Mouse (Mus musculus) olfactory bulb, adult 2 months (tissue): ENCODE data around the gene Atg4d. TPM values are rescaled to one million over a fixed set of nuclear protein-coding genes. Genes with fewer than 3 reads are reported as not detected.
"Not testable (repeated sequence)": the region's sequence is repeated elsewhere in the genome, so short reads cannot be mapped to it uniquely, and the experiment has no call there.

Source experiments
- H3K27ac ChIP-seq: fragments of 200-500 bp; 2 replicates; pipeline ENCODE4 v1.5.1; 2012; ENCODE audit warnings: low read depth, low read length; ENCODE audit not compliant: insufficient read depth
- H3K4me1 ChIP-seq: fragments of 200-500 bp; 2 replicates; pipeline ENCODE4 v1.6.1; 2012; ENCODE audit warnings: low read length; ENCODE audit not compliant: control insufficient read depth, insufficient read depth
- H3K4me3 ChIP-seq: fragments of 200-500 bp; 2 replicates; pipeline ENCODE4 v1.5.1; 2012; ENCODE audit warnings: mild to moderate bottlenecking, low read depth, low read length, moderate library complexity; ENCODE audit not compliant: insufficient read depth
- CTCF ChIP-seq: fragments of 200-500 bp; IDR thresholded peaks from 2 replicates; pipeline ENCODE4 v1.5.1; 2012; ENCODE audit warnings: low read depth, mild to moderate bottlenecking, low read length, moderate library complexity; ENCODE audit not compliant: insufficient read depth
- POLR2A ChIP-seq: fragments of 200-500 bp; IDR thresholded peaks from 2 replicates; pipeline ENCODE4 v1.6.1; 2012; ENCODE audit warnings: mild to moderate bottlenecking, low read depth, low read length, moderate library complexity; ENCODE audit not compliant: insufficient read depth
- WGBS: fragments of 180-500 bp; shearing (Covaris S2); methylation state at CpG from one replicate; pipeline ENCODE4 v1.1.7; 2018; 5-methylcytosine and 5-hydroxymethylcytosine counted together
- polyA plus RNA-seq: library from polyadenylated mRNA; stranded (reverse); fragments of >200 nt; gene quantifications from 2 replicates; pipeline ENCODE4 v1.2.4, GENCODE M21; 2012; ENCODE audit warnings: low replicate concordance; ENCODE audit not compliant: missing spikeins, insufficient read depth, insufficient read length

The Atg4d gene
- polyA plus RNA-seq, 1 experiment = not detected

DNA sequence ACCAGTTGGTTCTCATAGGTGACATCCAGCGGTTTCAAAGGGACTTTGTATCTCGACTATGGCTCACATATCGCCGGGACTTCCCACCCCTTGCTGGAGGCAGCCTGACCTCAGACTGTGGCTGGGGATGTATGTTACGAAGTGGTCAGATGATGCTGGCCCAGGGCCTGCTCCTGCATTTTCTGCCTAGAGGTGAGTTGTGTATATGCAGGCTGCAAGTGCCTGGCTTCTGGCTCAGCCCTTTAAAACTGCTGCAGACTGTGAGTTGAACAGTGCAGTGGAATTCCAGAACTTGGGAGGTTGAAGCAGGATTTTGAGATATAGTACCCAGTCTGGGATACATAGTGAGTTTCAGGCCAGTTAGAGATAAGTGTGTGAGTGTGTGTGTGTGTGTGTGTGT, 1.8 kb downstream of the Atg4d start:
- no peak overlapping the region for H3K4me3 ChIP-seq
- no peak overlapping the region for H3K27ac ChIP-seq
- H3K4me1 ChIP-seq = peaks cover 16% of the 10 kb centered on the region
- 92% methylated on average over 5 of the region's 5 CpGs for WGBS
- TF ChIP-seq CTCF (no peak), POLR2A (no peak)

DNA sequence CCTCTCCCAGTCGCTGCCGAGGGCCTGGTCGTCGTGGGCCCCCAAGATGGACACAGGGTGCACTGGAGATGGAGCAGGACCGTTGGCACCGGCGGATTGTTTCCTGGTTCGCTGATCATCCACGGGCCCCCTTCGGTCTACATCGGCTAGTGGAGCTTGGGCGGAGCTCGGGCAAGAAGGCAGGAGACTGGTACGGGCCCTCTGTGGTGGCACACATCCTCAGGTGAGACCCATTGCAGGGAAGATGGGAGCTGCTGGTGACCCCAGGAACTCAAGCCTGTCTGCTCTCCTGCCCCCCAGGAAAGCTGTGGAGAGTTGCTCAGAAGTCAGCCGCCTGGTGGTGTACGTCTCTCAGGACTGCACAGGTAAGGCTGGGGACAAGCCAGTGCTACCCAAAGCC, 3.2 kb downstream of the Atg4d start:
- Histone ChIP-seq H3K4me3 (no peak overlapping the region), H3K27ac (no peak overlapping the region), H3K4me1 (peaks cover 16% of the 10 kb centered on the region)
- TF ChIP-seq CTCF (no peak), POLR2A (no peak)
- 93% methylated on average over 16 of the region's 16 CpGs for WGBS

DNA sequence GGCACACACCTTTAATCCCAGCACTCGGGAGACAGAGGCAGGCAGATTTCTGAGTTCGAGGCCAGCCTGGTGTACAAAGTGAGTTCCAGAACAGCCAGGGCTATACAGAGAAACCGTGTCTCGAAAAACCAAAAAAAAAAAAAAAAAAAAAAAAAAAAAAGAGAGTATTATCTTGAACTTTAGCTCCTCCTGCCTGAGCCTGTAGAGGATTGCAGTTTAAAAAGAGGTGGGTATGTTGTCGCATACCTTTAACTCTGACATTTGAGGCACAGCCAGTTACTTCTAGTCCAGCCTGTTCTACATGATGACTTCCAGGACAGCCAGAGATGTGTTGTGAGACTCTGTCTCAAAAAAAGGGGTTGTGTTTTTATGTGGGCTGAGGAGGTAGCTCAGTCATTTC, 4.5 kb downstream of the Atg4d start:
- H3K4me1 ChIP-seq = peaks cover 12% of the 10 kb centered on the region
- 74% methylated on average over 5 of the region's 5 CpGs for WGBS
- H3K4me3 ChIP-seq, H3K27ac ChIP-seq: not testable (repeated sequence)

DNA sequence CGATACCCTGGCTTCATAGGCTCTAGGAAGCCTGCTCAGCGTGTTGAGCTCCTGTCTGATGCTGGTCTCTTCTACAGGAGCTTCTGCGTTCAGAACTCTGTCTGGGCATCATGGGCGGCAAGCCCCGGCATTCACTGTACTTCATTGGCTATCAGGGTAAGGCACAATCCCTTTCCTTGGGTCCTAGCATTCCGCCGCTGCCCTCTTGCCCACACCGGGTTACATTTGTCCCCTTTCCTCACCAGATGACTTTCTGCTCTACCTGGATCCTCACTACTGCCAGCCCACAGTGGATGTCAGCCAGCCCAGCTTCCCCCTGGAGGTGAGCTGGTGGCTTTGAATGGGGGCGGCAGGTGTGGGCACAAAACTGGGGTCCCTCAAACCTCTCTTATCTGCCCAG, 7.3 kb downstream of the Atg4d start:
- no peak overlapping the region for H3K27ac ChIP-seq
- no peak overlapping the region for H3K4me3 ChIP-seq
- WGBS = 92% methylated on average over 9 of the region's 9 CpGs
- H3K4me1 ChIP-seq = 0 out of 2 replicates have a peak, but pooled peaks cover 5% of the 10 kb centered on the region
- no peak for TF ChIP-seq POLR2A
- TF ChIP-seq CTCF = no peak

DNA sequence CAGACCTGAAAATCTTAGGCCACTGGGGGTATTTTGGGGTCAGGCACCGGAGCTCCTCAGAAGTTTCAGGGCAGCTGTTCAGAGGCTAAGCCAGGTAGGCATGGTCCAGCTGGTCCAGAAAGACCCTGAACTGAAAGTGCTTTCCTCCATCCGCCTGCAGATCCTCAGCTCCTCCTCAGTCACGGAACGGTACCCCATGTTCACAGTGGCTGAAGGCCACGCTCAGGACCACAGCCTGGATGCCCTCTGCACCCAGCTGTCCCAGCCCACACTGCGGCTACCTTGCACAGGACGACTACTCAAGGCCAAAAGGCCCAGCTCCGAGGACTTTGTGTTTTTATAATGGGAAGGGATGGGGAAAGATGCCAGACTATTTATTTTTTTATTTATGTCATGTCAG, 8.0 kb downstream of the Atg4d start:
- H3K27ac ChIP-seq = no peak overlapping the region
- no peak overlapping the region for H3K4me3 ChIP-seq
- H3K4me1 ChIP-seq = 0 out of 2 replicates have a peak, but pooled peaks cover 4% of the 10 kb centered on the region
- 83% methylated on average over 8 of the region's 8 CpGs for WGBS
- TF ChIP-seq POLR2A = no peak
- no peak for TF ChIP-seq CTCF

DNA sequence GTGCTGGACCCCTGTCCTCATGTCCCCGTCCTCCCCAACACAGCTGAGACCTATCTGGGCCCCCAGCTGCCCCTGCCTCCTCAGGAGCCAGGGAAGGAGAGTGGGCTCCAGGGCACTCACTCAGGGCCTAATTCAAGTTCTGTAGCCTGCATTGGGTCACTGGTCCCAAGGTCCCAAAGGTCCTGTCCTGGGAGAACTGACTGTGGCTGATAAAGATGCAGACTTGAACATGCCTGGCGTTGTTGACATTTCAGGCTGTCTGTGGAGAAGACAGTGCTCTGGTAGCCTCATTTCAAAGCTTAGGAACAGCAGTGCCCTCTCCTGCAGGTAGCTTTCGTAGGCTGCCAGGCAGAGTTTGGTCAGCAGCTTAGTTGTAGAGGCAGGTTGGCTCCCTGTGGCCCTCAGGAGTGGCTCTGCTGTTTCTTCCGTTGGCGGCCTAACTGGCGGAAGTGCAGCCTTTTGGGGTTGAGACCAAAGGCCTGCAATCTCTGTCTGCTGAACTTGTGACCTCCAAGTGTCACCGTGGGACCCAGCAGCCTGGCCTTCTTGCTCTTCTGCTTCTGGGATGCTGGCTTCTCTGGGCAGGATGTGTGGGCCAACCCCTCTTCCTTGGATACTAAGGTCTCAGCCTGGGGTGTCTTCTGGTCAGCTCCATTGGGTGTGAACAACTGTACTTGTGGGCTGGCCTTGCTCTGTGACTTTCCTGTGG, 8.6 kb downstream of the Atg4d start:
- TF ChIP-seq POLR2A (no peak), CTCF (no peak)
- WGBS = 83% methylated on average over 7 of the region's 7 CpGs
- Histone ChIP-seq H3K4me1 (no peaks in the 10 kb centered on the region), H3K4me3 (no peak overlapping the region), H3K27ac (no peak overlapping the region)

DNA sequence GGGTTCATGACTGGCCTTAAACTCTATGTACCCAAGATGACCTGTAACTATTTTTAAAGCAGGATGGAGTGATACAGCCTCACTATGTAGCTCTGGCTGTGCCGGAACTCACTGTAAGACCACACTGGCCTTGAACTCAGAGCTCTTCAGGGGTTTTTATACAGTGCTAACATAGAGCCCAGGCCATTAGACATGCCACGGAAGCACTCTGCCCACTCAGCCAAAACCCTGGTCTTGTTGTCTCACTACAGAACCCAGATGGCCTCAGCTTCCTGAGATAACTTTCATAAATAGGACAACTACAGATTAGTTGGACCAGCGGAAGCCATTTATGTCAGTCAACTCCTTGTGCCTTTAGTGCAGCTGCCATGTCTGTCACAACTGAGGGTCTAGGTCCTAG, 9.2 kb downstream of the Atg4d start:
- Histone ChIP-seq H3K27ac (no peak overlapping the region), H3K4me3 (no peak overlapping the region), H3K4me1 (no peaks in the 10 kb centered on the region)
- TF ChIP-seq POLR2A = no peak
- no peak for TF ChIP-seq CTCF
- WGBS = 85% methylated on average over 3 of the region's 3 CpGs

DNA sequence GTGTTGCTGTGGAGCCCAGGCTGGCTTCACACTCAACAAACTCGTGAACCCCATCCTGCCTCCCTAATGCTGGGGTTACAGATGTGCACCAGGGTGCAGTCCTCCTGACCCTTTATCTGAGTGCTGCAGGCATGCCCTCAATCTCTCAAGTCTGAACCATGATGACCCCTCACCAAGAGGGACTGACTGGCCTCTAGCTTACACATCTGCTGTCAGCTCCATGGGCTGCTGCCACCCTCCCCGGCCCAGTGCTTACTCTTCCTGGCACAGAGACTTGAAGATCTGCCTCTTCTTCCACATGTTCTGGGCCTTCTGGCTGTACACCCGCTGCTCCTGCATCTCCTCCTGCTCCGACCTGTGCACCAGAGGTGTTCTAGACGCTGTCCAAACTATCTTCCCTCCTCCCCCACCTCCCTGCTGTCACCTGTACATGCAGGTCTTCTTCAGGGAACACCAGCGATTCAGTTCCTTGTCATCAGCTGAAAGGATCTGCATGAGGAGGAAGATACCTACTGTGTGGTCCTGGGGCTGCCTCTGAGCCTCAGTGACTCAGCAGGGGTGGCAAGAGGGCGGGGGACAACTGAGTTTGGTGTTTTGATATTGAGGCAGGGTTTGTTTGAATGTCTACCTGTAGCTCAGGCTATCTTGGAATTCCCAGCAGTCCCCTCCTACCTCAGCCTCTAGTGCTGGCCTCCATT, 10.1 kb downstream of the Atg4d start:
- Histone ChIP-seq H3K4me1 (no peaks in the 10 kb centered on the region), H3K27ac (no peak overlapping the region), H3K4me3 (no peak overlapping the region)
- WGBS = 83% methylated on average over 7 of the region's 7 CpGs
- TF ChIP-seq POLR2A (no peak), CTCF (no peak)

DNA sequence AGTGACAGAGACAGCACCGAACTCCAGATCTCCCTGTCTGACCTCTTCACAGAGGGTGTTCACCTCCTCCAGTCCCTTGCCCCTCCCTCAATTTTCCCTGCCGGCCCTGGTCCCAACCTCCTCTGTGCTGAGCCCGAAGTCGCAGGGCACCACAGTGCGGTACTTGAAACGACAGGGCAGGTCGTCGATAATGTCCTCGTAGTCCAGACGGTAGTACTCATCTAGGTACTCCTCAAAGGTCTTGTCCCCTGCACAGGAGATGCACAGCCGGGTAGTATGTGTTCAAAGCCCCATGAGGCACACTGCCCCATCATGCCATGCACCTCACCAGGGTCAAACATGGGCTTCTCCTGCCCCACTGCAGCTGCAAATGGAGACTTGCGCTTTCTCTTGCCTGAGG, 10.6 kb downstream of the Atg4d start:
- 88% methylated on average over 12 of the region's 12 CpGs for WGBS
- TF ChIP-seq CTCF (no peak), POLR2A (no peak)
- Histone ChIP-seq H3K4me1 (no peaks in the 10 kb centered on the region), H3K4me3 (no peak overlapping the region), H3K27ac (no peak overlapping the region)
